Mouse (Mus musculus): ENCODE data around the gene Prkch. TPM values are rescaled to one million over a fixed set of nuclear protein-coding genes. Genes with fewer than 3 reads are reported as not detected.
A peak's percentile ranks its signal among the peaks of the same experiment; 100 is the strongest.

Prkch gene
- total and polyA plus RNA-seq, 3 experiments, result 0.33 TPM; not detected in 2

GRCm38 (mm10) chr12:73769536-73769935 lies 184.9 kb downstream of the Prkch start:
- DNase-seq (ENCODE audit: low spot score) (no peak), ATAC-seq (ENCODE audit: extremely low read depth, insufficient number of reproducible peaks, low FRiP score, poor library complexity, severe bottlenecking) (no peak)
- Histone ChIP-seq H3K9me3 (replicated peaks) (peaks cover 11% of the 10 kb centered on the region), H3K36me3 (replicated peaks) (no peaks in the 10 kb centered on the region), H3K4me3 (ENCODE audit: low read depth, low read length) (no peak overlapping the region), H3K27me3 (ENCODE audit: insufficient read depth, low read length) (no peaks in the 10 kb centered on the region; the same call in 1 of the 2 replicates), H3K4me1 (ENCODE audit: insufficient read depth, low read depth, low read length) (no peaks in the 10 kb centered on the region)
- TF ChIP-seq GATA2 (IDR thresholded peaks at IDR 0.05; ENCODE audit: borderline replicate concordance, low read depth, low read length), result no peak
- TF ChIP-seq GATA1 (IDR thresholded peaks at IDR 0.05; ENCODE audit: borderline replicate concordance, low read length), result no peak

GRCm38 (mm10) chr12:73770771-73771170 lies 186.2 kb downstream of the Prkch start:
- TF ChIP-seq GATA2 (IDR thresholded peaks at IDR 0.05; ENCODE audit: borderline replicate concordance, low read depth, low read length) (no peak), POLR2AphosphoS5 (IDR thresholded peaks at IDR 0.05; ENCODE audit: insufficient replicate concordance, low read depth, low read length) (no peak), TAL1 (conservative IDR thresholded peaks at IDR 0.05; ENCODE audit: low read depth, low read length) (no peak), GATA1 (IDR thresholded peaks at IDR 0.05; ENCODE audit: borderline replicate concordance, low read length) (no peak), CTCF (IDR thresholded peaks at IDR 0.05; ENCODE audit: low read depth, low read length) (no peak)
- DNase-seq (ENCODE audit: low spot score) (no peak), ATAC-seq (ENCODE audit: extremely low read depth, insufficient number of reproducible peaks, low FRiP score, poor library complexity, severe bottlenecking) (no peak)
- Histone ChIP-seq H3K27me3 (ENCODE audit: insufficient read depth, low read length) (no peaks in the 10 kb centered on the region; the same call in 1 of the 2 replicates), H3K4me1 (ENCODE audit: insufficient read depth, low read depth, low read length) (no peaks in the 10 kb centered on the region), H3K9me3 (replicated peaks) (peaks cover 9% of the 10 kb centered on the region), H3K4me3 (ENCODE audit: low read depth, low read length) (no peak overlapping the region), H3K36me3 (replicated peaks) (no peaks in the 10 kb centered on the region)

GRCm38 (mm10) chr12:73774793-73775385 lies 190.3 kb downstream of the Prkch start:
- TF ChIP-seq TAL1 (conservative IDR thresholded peaks at IDR 0.05; ENCODE audit: low read depth, low read length), result no peak
- no peak for TF ChIP-seq GATA1 (IDR thresholded peaks at IDR 0.05; ENCODE audit: borderline replicate concordance, low read length)
- TF ChIP-seq CTCF (IDR thresholded peaks at IDR 0.05; ENCODE audit: low read depth, low read length), result no peak
- TF ChIP-seq GATA2 (IDR thresholded peaks at IDR 0.05; ENCODE audit: borderline replicate concordance, low read depth, low read length), result no peak
- TF ChIP-seq POLR2AphosphoS5 (IDR thresholded peaks at IDR 0.05; ENCODE audit: insufficient replicate concordance, low read depth, low read length), result no peak
- no peaks in the 10 kb centered on the region for H3K36me3 ChIP-seq (replicated peaks)
- ATAC-seq (ENCODE audit: extremely low read depth, insufficient number of reproducible peaks, low FRiP score, poor library complexity, severe bottlenecking) (no peak), DNase-seq (ENCODE audit: low spot score) (no peak)
- no peaks in the 10 kb centered on the region for H3K27me3 ChIP-seq (ENCODE audit: insufficient read depth, low read length)
- no peak overlapping the region for H3K4me3 ChIP-seq (ENCODE audit: low read depth, low read length)
- H3K9me3 ChIP-seq (replicated peaks), result peaks cover 3% of the 10 kb centered on the region; the same call in 1 of the 2 replicates
- no peaks in the 10 kb centered on the region; the same call in 1 of the 2 replicates for H3K4me1 ChIP-seq (ENCODE audit: insufficient read depth, low read depth, low read length)

- Histone ChIP-seq H3K27me3 (ENCODE audit: insufficient read depth, low read length) (no peaks in the 10 kb centered on the region), H3K4me1 (ENCODE audit: insufficient read depth, low read depth, low read length) (no peaks in the 10 kb centered on the region; the same call in 1 of the 2 replicates), H3K36me3 (replicated peaks) (no peaks in the 10 kb centered on the region), H3K4me3 (ENCODE audit: low read depth, low read length) (no peak overlapping the region), H3K9me3 (replicated peaks) (peaks cover 3% of the 10 kb centered on the region; the same call in 1 of the 2 replicates)
- no peak for ATAC-seq (ENCODE audit: extremely low read depth, insufficient number of reproducible peaks, low FRiP score, poor library complexity, severe bottlenecking)
- no peak for DNase-seq (ENCODE audit: low spot score)
- TF ChIP-seq CTCF (IDR thresholded peaks at IDR 0.05; ENCODE audit: low read depth, low read length) (no peak), GATA2 (IDR thresholded peaks at IDR 0.05; ENCODE audit: borderline replicate concordance, low read depth, low read length) (no peak), GATA1 (IDR thresholded peaks at IDR 0.05; ENCODE audit: borderline replicate concordance, low read length) (no peak), TAL1 (conservative IDR thresholded peaks at IDR 0.05; ENCODE audit: low read depth, low read length) (no peak), POLR2AphosphoS5 (IDR thresholded peaks at IDR 0.05; ENCODE audit: insufficient replicate concordance, low read depth, low read length) (no peak)
Observed at GRCm38 (mm10) chr12:73776401-73776945, 191.9 kb downstream of the Prkch start.

- H3K4me1 ChIP-seq (ENCODE audit: insufficient read depth, low read depth, low read length), result no peaks in the 10 kb centered on the region; the same call in 1 of the 2 replicates
- ATAC-seq (ENCODE audit: extremely low read depth, insufficient number of reproducible peaks, low FRiP score, poor library complexity, severe bottlenecking), result no peak
- TF ChIP-seq TAL1 (conservative IDR thresholded peaks at IDR 0.05; ENCODE audit: low read depth, low read length) (no peak), POLR2AphosphoS5 (IDR thresholded peaks at IDR 0.05; ENCODE audit: insufficient replicate concordance, low read depth, low read length) (no peak), GATA2 (IDR thresholded peaks at IDR 0.05; ENCODE audit: borderline replicate concordance, low read depth, low read length) (no peak), CTCF (IDR thresholded peaks at IDR 0.05; ENCODE audit: low read depth, low read length) (no peak), GATA1 (IDR thresholded peaks at IDR 0.05; ENCODE audit: borderline replicate concordance, low read length) (no peak)
Observed at GRCm38 (mm10) chr12:73777673-73778072, 193.1 kb downstream of the Prkch start.

GRCm38 (mm10) chr12:73779332-73780231 lies 195.0 kb downstream of the Prkch start:
- no peaks in the 10 kb centered on the region for H3K27me3 ChIP-seq (ENCODE audit: insufficient read depth, low read length)
- DNase-seq (ENCODE audit: low spot score) (no peak), ATAC-seq (ENCODE audit: extremely low read depth, insufficient number of reproducible peaks, low FRiP score, poor library complexity, severe bottlenecking) (peak; percentile 6; the same call in 1 of the 2 replicates)
- H3K4me1 ChIP-seq (ENCODE audit: insufficient read depth, low read depth, low read length), result no peaks in the 10 kb centered on the region; the same call in 1 of the 2 replicates
- no peak overlapping the region for H3K4me3 ChIP-seq (ENCODE audit: low read depth, low read length)
- TF ChIP-seq POLR2AphosphoS5 (IDR thresholded peaks at IDR 0.05; ENCODE audit: insufficient replicate concordance, low read depth, low read length) (no peak), TAL1 (conservative IDR thresholded peaks at IDR 0.05; ENCODE audit: low read depth, low read length) (no peak), GATA2 (IDR thresholded peaks at IDR 0.05; ENCODE audit: borderline replicate concordance, low read depth, low read length) (no peak), CTCF (IDR thresholded peaks at IDR 0.05; ENCODE audit: low read depth, low read length) (no peak), GATA1 (IDR thresholded peaks at IDR 0.05; ENCODE audit: borderline replicate concordance, low read length) (no peak)
- H3K36me3 ChIP-seq (replicated peaks), result no peaks in the 10 kb centered on the region
- peaks cover 3% of the 10 kb centered on the region; the same call in 1 of the 2 replicates for H3K9me3 ChIP-seq (replicated peaks)

More at GRCm38 (mm10) chr12:73777673-73778072, 193.1 kb downstream of the Prkch start:
- no peak for DNase-seq (ENCODE audit: low spot score)
- peaks cover 3% of the 10 kb centered on the region; the same call in 1 of the 2 replicates for H3K9me3 ChIP-seq (replicated peaks)
- H3K4me3 ChIP-seq (ENCODE audit: low read depth, low read length), result no peak overlapping the region
- no peaks in the 10 kb centered on the region for H3K27me3 ChIP-seq (ENCODE audit: insufficient read depth, low read length)
- no peaks in the 10 kb centered on the region for H3K36me3 ChIP-seq (replicated peaks)
